Mouse (Mus musculus) bone marrow, adult 2 months (tissue): ENCODE results near the gene Lnx2.

ENCODE experiments used
- CTCF ChIP-seq: fragments of 200-500 bp; IDR thresholded peaks from 2 replicates; pipeline ENCODE4 v1.5.1; 2011; ENCODE audit warnings: low read length, control low read depth; ENCODE audit not compliant: control insufficient read depth, insufficient read depth
- POLR2A ChIP-seq: fragments of 200-500 bp; IDR thresholded peaks from 2 replicates; pipeline ENCODE4 v1.6.1; 2011; ENCODE audit warnings: low read depth, mild to moderate bottlenecking, control low read depth, low read length, borderline replicate concordance; ENCODE audit not compliant: control insufficient read depth

GRCm38 (mm10) chr5:147039394-147039793 is 37.0 kb downstream of the Lnx2 start:
- no peak for TF ChIP-seq CTCF
- no peak for TF ChIP-seq POLR2A
